Mouse (Mus musculus) T-helper 2 cell (primary cell): Measurements from ENCODE around the gene Mylk4.

Experiments used
- in situ Hi-C: fragments of 300-600 bp; cut with MboI, MseI; formaldehyde crosslinking; loops from one replicate; pipeline ENCODE4 v1.15.1; 2025; ENCODE audit warnings: high pct_unique_total_duplicates

Mylk4 gene

GRCm38 (mm10) chr13:32797085-32797484, 13.3 kb upstream of the Mylk4 start:
- in situ Hi-C loops = no loop called here

GRCm38 (mm10) chr13:32795166-32795565, 11.4 kb upstream of the Mylk4 start:
- in situ Hi-C loops = no loop called here

GRCm38 (mm10) chr13:32794619-32795018, 10.9 kb upstream of the Mylk4 start:
- in situ Hi-C loops = no loop called here

GRCm38 (mm10) chr13:32789781-32790180, 6.0 kb upstream of the Mylk4 start:
- in situ Hi-C loops = no loop called here

GRCm38 (mm10) chr13:32787584-32787983, 3.8 kb upstream of the Mylk4 start:
- in situ Hi-C loops = no loop called here

GRCm38 (mm10) chr13:32783055-32783454, 699 bp downstream of the Mylk4 start:
- in situ Hi-C loops = no loop called here

GRCm38 (mm10) chr13:32778861-32779260, 4.9 kb downstream of the Mylk4 start:
- in situ Hi-C loops = no loop called here

- in situ Hi-C loops = no loop called here
Measured at GRCm38 (mm10) chr13:32776350-32776749, 7.4 kb downstream of the Mylk4 start.

- in situ Hi-C loops = no loop called here
Measured at GRCm38 (mm10) chr13:32775889-32776288, 7.9 kb downstream of the Mylk4 start.

- in situ Hi-C loops = no loop called here
Measured at GRCm38 (mm10) chr13:32769960-32770359, 13.8 kb downstream of the Mylk4 start.

GRCm38 (mm10) chr13:32768104-32768503, 15.7 kb downstream of the Mylk4 start:
- in situ Hi-C loops = no loop called here

GRCm38 (mm10) chr13:32764448-32764847, 19.3 kb downstream of the Mylk4 start:
- in situ Hi-C loops = no loop called here

- in situ Hi-C loops = no loop called here
Measured at GRCm38 (mm10) chr13:32763141-32763540, 20.6 kb downstream of the Mylk4 start.

- in situ Hi-C loops = no loop called here
Measured at GRCm38 (mm10) chr13:32760795-32761194, 23.0 kb downstream of the Mylk4 start.

- in situ Hi-C loops = no loop called here
Measured at GRCm38 (mm10) chr13:32759036-32759435, 24.7 kb downstream of the Mylk4 start.

- in situ Hi-C loops = no loop called here
Measured at GRCm38 (mm10) chr13:32752066-32752657, 31.6 kb downstream of the Mylk4 start.

- in situ Hi-C loops = no loop called here
Measured at GRCm38 (mm10) chr13:32750507-32750906, 33.2 kb downstream of the Mylk4 start.

- in situ Hi-C loops = no loop called here
Measured at GRCm38 (mm10) chr13:32748421-32748820, 35.3 kb downstream of the Mylk4 start.

GRCm38 (mm10) chr13:32741161-32741560, 42.6 kb downstream of the Mylk4 start:
- in situ Hi-C loops = no loop called here

GRCm38 (mm10) chr13:32731283-32731682, 52.5 kb downstream of the Mylk4 start:
- in situ Hi-C loops = no loop called here

GRCm38 (mm10) chr13:32724606-32725005, 59.1 kb downstream of the Mylk4 start:
- in situ Hi-C loops = no loop called here

GRCm38 (mm10) chr13:32721717-32722116, 62.0 kb downstream of the Mylk4 start:
- in situ Hi-C loops = no loop called here

- in situ Hi-C loops = no loop called here
Measured at GRCm38 (mm10) chr13:32719284-32719683, 64.5 kb downstream of the Mylk4 start.

- in situ Hi-C loops = no loop called here
Measured at GRCm38 (mm10) chr13:32717709-32718108, 66.0 kb downstream of the Mylk4 start.
